Mouse (Mus musculus): ENCODE results near the gene H2afx.

DNA sequence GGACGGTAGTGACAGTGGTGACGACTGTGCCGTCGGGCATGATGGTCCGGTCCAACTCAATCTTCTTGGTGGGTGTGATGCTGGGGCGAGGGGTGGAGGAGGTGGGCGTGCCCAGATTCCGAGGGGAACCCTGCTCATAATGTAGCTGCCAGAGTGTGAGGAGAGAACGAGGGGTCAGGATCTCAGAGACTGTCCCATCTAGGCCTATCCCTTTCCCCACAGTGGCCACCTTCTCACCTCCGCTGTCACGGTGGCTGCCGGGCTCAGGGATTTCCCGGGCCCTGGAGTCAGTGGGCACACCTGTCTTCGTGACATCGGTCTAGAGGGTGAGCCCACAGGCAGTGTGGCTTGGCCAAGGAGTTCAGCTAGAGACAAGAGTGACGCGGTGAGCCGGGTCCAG, 19.6 kb upstream of the H2afx start:
- TF ChIP-seq CTCF (IDR thresholded peaks at IDR 0.05; ENCODE audit: low read depth) = no peak
- no peak for TF ChIP-seq EP300 (optimal IDR thresholded peaks at IDR 0.05)

Measured in stomach, postnatal 0 days (tissue).